Comparison of ENCODE assay signal across 9 mouse cellular contexts in the genomic region with DNA sequence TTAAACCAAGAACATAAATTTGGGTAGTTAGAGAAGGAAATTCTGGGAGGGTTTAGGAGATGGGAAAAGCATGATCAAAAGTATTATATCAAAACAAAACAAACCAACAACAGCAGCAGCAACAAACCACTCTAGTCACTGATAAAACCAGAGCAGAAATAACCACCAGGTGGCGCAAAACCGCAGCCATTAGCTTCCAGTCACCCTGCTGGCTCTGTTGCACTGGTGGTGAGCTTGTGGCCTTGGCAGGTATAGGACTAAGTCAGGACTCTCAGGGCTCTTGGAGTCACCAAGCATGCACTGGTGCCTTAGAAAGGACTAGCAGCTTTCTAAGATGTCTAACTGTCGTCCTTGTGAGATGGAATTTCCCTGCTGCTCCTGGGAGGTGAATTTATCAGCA.
A peak's percentile ranks its signal among the peaks of the same experiment; 100 is the strongest.
DNase-seq lines count a peak whose midpoint lies in the region; ATAC-seq and TF ChIP-seq lines count a peak whose summit lies in the region.
"Had no signal": no experiment of that assay in that cellular context is flagged by ENCODE, and none has a peak within 500 bp of the region (broad histone marks: within the 10 kb centered on the region; RNA-seq: fewer than 3 reads in every experiment).

No protein-coding gene starts in this region.

- no peak for TF ChIP-seq EP300 in heart, adult 2 months (IDR thresholded peaks at IDR 0.05; ENCODE audit: insufficient read depth, low read depth, low read length)

- H3K36me3 ChIP-seq in heart, adult 2 months (ENCODE audit: control insufficient read depth, insufficient read depth, low read length), result no peaks in the 10 kb centered on the region
- H3K36me3 ChIP-seq: liver, embryonic 13.5 days had no signal

- DNase-seq in heart, adult 2 months, result peak; percentile 25 to 50
- DNase-seq in heart, postnatal 25 days (ENCODE audit: low spot score), result no peak
- peak; percentile 39 for DNase-seq in Muller cell, postnatal 12 days (ENCODE audit: inconsistent ontology term)
- peak; percentile 87 to 91 for DNase-seq in cerebellum, postnatal 14 days
- peak; percentile 70 for DNase-seq in gastrocnemius, postnatal 10 days
- peak; percentile 74 to 78 for DNase-seq in layer of hippocampus, postnatal 10 days (ENCODE audit: low spot score in 2 of 2)
- DNase-seq in right cerebral cortex, postnatal 36 days (ENCODE audit: low spot score in 2 of 2), result peak; percentile 34 to 49
- DNase-seq: liver, embryonic 13.5 days had no signal

- H3K27me3 ChIP-seq in heart, adult 2 months (ENCODE audit: control insufficient read depth, insufficient read depth, low read length), result no peaks in the 10 kb centered on the region
- H3K27me3 ChIP-seq: liver, embryonic 13.5 days had no signal

- H3K4me1 ChIP-seq in heart, adult 2 months (ENCODE audit: control insufficient read depth, insufficient read depth, low read length), result no peaks in the 10 kb centered on the region
- H3K4me1 ChIP-seq: liver, embryonic 13.5 days had no signal

- intact Hi-C loops in heart, adult 2 months (cut with DNase I), result loop anchor here (2.0 kb wide), 1 partner anchor 737 kb away; no protein-coding TSS in a partner anchor
- intact Hi-C loops in heart, postnatal 25 days (cut with DNase I), result loop anchor here (5.0 kb wide), 1 partner anchor 859 kb away; no protein-coding TSS in a partner anchor

- ATAC-seq in megakaryocyte-erythroid progenitor cell, adult 5-6 weeks (replicated peaks; ENCODE audit: low FRiP score, low TSS enrichment, poor library complexity, severe bottlenecking), result peak; percentile 90

- WGBS in heart, adult 2 months, result 21% methylated on average over 3 of the region's 3 CpGs

- TF ChIP-seq POLR2A in heart, adult 2 months (IDR thresholded peaks at IDR 0.05; ENCODE audit: insufficient read depth, low read depth, low read length), result no peak

- no peak overlapping the region for H3K27ac ChIP-seq in heart, adult 2 months
- H3K27ac ChIP-seq: liver, embryonic 13.5 days had no signal

- no peak overlapping the region for H3K4me3 ChIP-seq in heart, adult 2 months
- H3K4me3 ChIP-seq: liver, embryonic 13.5 days had no signal

- peak; percentile 85 for TF ChIP-seq CTCF in heart, adult 2 months (IDR thresholded peaks at IDR 0.05)

- no peaks in the 10 kb centered on the region for H3K79me2 ChIP-seq in heart, adult 2 months (replicated peaks; ENCODE audit: control insufficient read depth, insufficient read depth, low read length)

- H3K9ac ChIP-seq in heart, adult 2 months (ENCODE audit: low read depth, low read length), result no peak overlapping the region
- H3K9ac ChIP-seq: liver, embryonic 13.5 days had no signal
